In genomic region chr5:128515343-128515742, GRCm38 (mm10) we compare ENCODE assay signal across 8 mouse cellular contexts.
DNase-seq lines count a peak whose midpoint lies in the region; ATAC-seq and TF ChIP-seq lines count a peak whose summit lies in the region.

No protein-coding gene starts in this region.

- no peak for ATAC-seq in Patski
- no peak for ATAC-seq in inflammation-experienced regulatory T-cells, adult 6 months

- DNase-seq in gastrocnemius, adult 2 months = no peak
- DNase-seq in gastrocnemius, postnatal 10 days = no peak
- peak; percentile 49 for DNase-seq in 3T3-L1 (ENCODE audit: low read depth, low spot score)
- DNase-seq in Patski (ENCODE audit: low read depth, low spot score) = no peak
- peak; percentile 77 for DNase-seq in limb, embryonic 10.5 days (ENCODE audit: low spot score)
- DNase-seq in spleen, postnatal 14 days (ENCODE audit: low spot score in 2 of 2) = no peak
- no peak for DNase-seq in right cerebral cortex, postnatal 4 days

- no peaks in the 10 kb centered on the region for H3K36me3 ChIP-seq in limb, embryonic 10.5 days

- in situ Hi-C loops in Patski (cut with MboI; ENCODE audit: low pct_unique_long_range_greater_than_20kb) = no loop called here

- peaks cover 4% of the 10 kb centered on the region for H3K27me3 ChIP-seq in Patski
- H3K27me3 ChIP-seq in limb, embryonic 10.5 days (ENCODE audit: low read depth, poor library complexity, severe bottlenecking) = peaks cover 36% of the 10 kb centered on the region

- no peaks in the 10 kb centered on the region for H3K9me3 ChIP-seq in limb, embryonic 10.5 days (replicated peaks)

- 5% methylated on average over 2 of the region's 2 CpGs for WGBS in limb, embryonic 10.5 days

- TF ChIP-seq CTCF in gastrocnemius, adult 2 months (IDR thresholded peaks at IDR 0.05) = peak; percentile 85
- TF ChIP-seq CTCF in Patski (IDR thresholded peaks at IDR 0.05) = peak; percentile 83

- no peaks in the 10 kb centered on the region; the same call in 1 of the 2 replicates for H3K4me1 ChIP-seq in limb, embryonic 10.5 days

- POLR2A ChIA-PET in Patski (lab: Charles Lee) = no interaction called here

- no peak overlapping the region for H3K4me3 ChIP-seq in gastrocnemius, adult 2 months
- H3K4me3 ChIP-seq in limb, embryonic 10.5 days = no peak overlapping the region

- intact Hi-C loops in gastrocnemius, adult 2 months (cut with DNase I) = no loop called here

- no peak overlapping the region for H3K27ac ChIP-seq in gastrocnemius, adult 2 months
- no peak overlapping the region for H3K27ac ChIP-seq in limb, embryonic 10.5 days

- CTCF ChIA-PET in Patski (lab: Charles Lee) = interaction anchor here (0.8 to 2.3 kb wide), 2 partner anchors 11 to 74 kb away, joined by 3 to 8 read pairs; no protein-coding TSS in a partner anchor

Comparison
In these comparisons a context has a peak if more than half of its experiments do, and no peak if none do; other contexts are left out.
1. DNase-seq: peak in 3T3-L1 (single experiment) and limb, embryonic 10.5 days (single experiment); none in gastrocnemius, adult 2 months (single experiment), gastrocnemius, postnatal 10 days (single experiment), Patski (single experiment), spleen, postnatal 14 days (0 of 2) and right cerebral cortex, postnatal 4 days (single experiment).